Mouse (Mus musculus) intestine, postnatal 0 days (tissue): ENCODE measurements around the gene Slc13a3. TPM values are rescaled to one million over a fixed set of nuclear protein-coding genes. Genes with fewer than 3 reads are reported as not detected.

Experiments used
- ATAC-seq: fragments of 200-750 bp; cut with Nextera tagmentation; 2 replicates; pipeline ENCODE4 v1.8.0; 2017; ENCODE audit warnings: mild to moderate bottlenecking, moderate TSS enrichment, moderate library complexity
- H3K27ac ChIP-seq: fragments of 300-500 bp; sonication (generic); 2 replicates; pipeline ENCODE4 v1.5.1; 2014; ENCODE audit warnings: mild to moderate bottlenecking, low read depth, low read length, moderate library complexity
- H3K27me3 ChIP-seq: fragments of 300-500 bp; sonication (generic); replicated peaks from 2 replicates; pipeline ENCODE4 v1.6.1; 2014; ENCODE audit warnings: low read length, mixed read lengths; ENCODE audit not compliant: control insufficient read depth, insufficient read depth
- H3K36me3 ChIP-seq: fragments of 300-500 bp; sonication (generic); 2 replicates; pipeline ENCODE4 v1.6.1; 2014; ENCODE audit warnings: mild to moderate bottlenecking, moderate library complexity; ENCODE audit not compliant: control insufficient read depth, insufficient read depth
- H3K4me1 ChIP-seq: fragments of 300-500 bp; sonication (generic); replicated peaks from 2 replicates; pipeline ENCODE4 v1.6.1; 2014; ENCODE audit warnings: antibody characterized with exemption, low read length, mixed read lengths; ENCODE audit not compliant: control insufficient read depth, insufficient read depth
- H3K4me2 ChIP-seq: fragments of 300-500 bp; sonication (generic); replicated peaks from 2 replicates; pipeline ENCODE4 v1.6.1; 2014; ENCODE audit warnings: low read depth, mild to moderate bottlenecking, moderate library complexity
- H3K4me3 ChIP-seq: fragments of 300-500 bp; sonication (generic); 2 replicates; pipeline ENCODE4 v1.5.1; 2014; ENCODE audit warnings: low read depth, low read length
- H3K9ac ChIP-seq: fragments of 300-500 bp; sonication (generic); 2 replicates; pipeline ENCODE4 v1.6.1; 2014; ENCODE audit warnings: mild to moderate bottlenecking, low read depth, low read length
- H3K9me3 ChIP-seq: fragments of 300-500 bp; sonication (generic); 2 replicates; pipeline ENCODE4 v1.6.1; 2016; ENCODE audit warnings: mixed run types; ENCODE audit not compliant: control insufficient read depth
- CTCF ChIP-seq: sonication (generic); IDR thresholded peaks from 2 replicates; pipeline ENCODE4 v1.5.1; 2016; ENCODE audit warnings: low read depth, mild to moderate bottlenecking, control low read depth, antibody characterized with exemption, moderate library complexity
- WGBS: fragments of 180-500 bp; shearing (Covaris S2); extraction: QIAGEN DNeasy Blood & Tissue Kit; methylation state at CpG from one replicate; pipeline ENCODE4 v1.1.7; 2014; 5-methylcytosine and 5-hydroxymethylcytosine counted together
- polyA plus RNA-seq: library from polyadenylated mRNA; unstranded; fragments of >200 nt; fragmentation: Nextera tagmentation; extraction: Ambion mirVana; gene quantifications from 2 replicates; pipeline ENCODE4 v1.2.1, GENCODE M21; 2015

Gene Slc13a3
- polyA plus RNA-seq, 1 experiment from 2014 or later = not detected

- WGBS = 0% methylated on average over 6 of the region's 8 CpGs
- Histone ChIP-seq H3K4me2 (peak overlapping the region; percentile 43), H3K9ac (no peak overlapping the region), H3K4me1 (0 out of 2 replicates have a peak, but pooled peaks cover 3% of the 10 kb centered on the region), H3K4me3 (no peak overlapping the region), H3K36me3 (no peaks in the 10 kb centered on the region), H3K27me3 (peaks cover 19% of the 10 kb centered on the region), H3K27ac (no peak overlapping the region), H3K9me3 (peaks cover 2% of the 10 kb centered on the region; the same call in 1 of the 2 replicates)
- ATAC-seq = peak; percentile 67
- no peak for TF ChIP-seq CTCF
These were observed 105.9 kb downstream of the Slc13a3 start for GRCm38 (mm10) chr2:165367047-165367520.

- no peaks in the 10 kb centered on the region for H3K36me3 ChIP-seq
- WGBS = 13% methylated on average over 21 of the region's 21 CpGs
- H3K4me1 ChIP-seq = 0 out of 2 replicates have a peak, but pooled peaks cover 3% of the 10 kb centered on the region
- peak; percentile 89 for TF ChIP-seq CTCF
- no peak overlapping the region for H3K9ac ChIP-seq
- peaks cover 17% of the 10 kb centered on the region for H3K27me3 ChIP-seq
- no peak overlapping the region for H3K27ac ChIP-seq
- H3K9me3 ChIP-seq = peaks cover 2% of the 10 kb centered on the region; the same call in 1 of the 2 replicates
- no peak for ATAC-seq
- no peak overlapping the region for H3K4me3 ChIP-seq
- H3K4me2 ChIP-seq = no peak overlapping the region; the same call in 1 of the 2 replicates
These were observed 108.5 kb downstream of the Slc13a3 start for GRCm38 (mm10) chr2:165364334-165365091.

- Histone ChIP-seq H3K9me3 (peaks cover 2% of the 10 kb centered on the region; the same call in 1 of the 2 replicates), H3K4me2 (no peak overlapping the region), H3K9ac (no peak overlapping the region), H3K4me1 (0 out of 2 replicates have a peak, but pooled peaks cover under 1% of the 10 kb centered on the region), H3K27ac (no peak overlapping the region), H3K27me3 (peaks cover 6% of the 10 kb centered on the region), H3K36me3 (no peaks in the 10 kb centered on the region), H3K4me3 (no peak overlapping the region)
- 0 out of 2 replicates have a peak, but pooled peaks have one; percentile 12 for TF ChIP-seq CTCF
- no peak for ATAC-seq
- 92% methylated on average over 6 of the region's 6 CpGs for WGBS
These were observed 109.7 kb downstream of the Slc13a3 start for GRCm38 (mm10) chr2:165363282-165363681.

GRCm38 (mm10) chr2:165360861-165361260, 112.2 kb downstream of the Slc13a3 start:
- H3K36me3 ChIP-seq = no peaks in the 10 kb centered on the region
- TF ChIP-seq CTCF = peak; percentile 95
- WGBS = 0% methylated on average over 1 of the region's 1 CpGs
- H3K27me3 ChIP-seq = peaks cover 5% of the 10 kb centered on the region; the same call in 1 of the 2 replicates
- no peak overlapping the region for H3K27ac ChIP-seq
- H3K9ac ChIP-seq = no peak overlapping the region
- H3K9me3 ChIP-seq = peaks cover 2% of the 10 kb centered on the region; the same call in 1 of the 2 replicates
- ATAC-seq = no peak
- no peak overlapping the region for H3K4me3 ChIP-seq
- H3K4me2 ChIP-seq = no peak overlapping the region
- no peaks in the 10 kb centered on the region for H3K4me1 ChIP-seq

Other genes starting within 250 kb of the Slc13a3 start
- 0.25 and 0.41 TPM in 2 replicates for gene Cdh22, start 238.4 kb downstream of the Slc13a3 start, polyA plus RNA-seq
- gene Slc35c2, start 185.4 kb downstream of the Slc13a3 start, polyA plus RNA-seq = 199 and 209 TPM in 2 replicates
- 62.2 and 63.6 TPM in 2 replicates for gene Elmo2, start 146.8 kb downstream of the Slc13a3 start, polyA plus RNA-seq
- 0.23 and 0.44 TPM in 2 replicates for gene Zfp663, start 104.5 kb downstream of the Slc13a3 start, polyA plus RNA-seq
- gene Zfp334, start 85.0 kb downstream of the Slc13a3 start, polyA plus RNA-seq = 0.82 and 0.90 TPM in 2 replicates
- gene Ocstamp, start 72.8 kb downstream of the Slc13a3 start, polyA plus RNA-seq = 1.7 and 1.8 TPM in 2 replicates
- 10.8 and 10.9 TPM in 2 replicates for gene Trp53rka, start 20.1 kb upstream of the Slc13a3 start, polyA plus RNA-seq
- gene Slc2a10, start 30.6 kb upstream of the Slc13a3 start, polyA plus RNA-seq = 1.6 and 2.1 TPM in 2 replicates
- gene Eya2, start 121.8 kb upstream of the Slc13a3 start, polyA plus RNA-seq = 0.16 and 0.51 TPM in 2 replicates